Mouse (Mus musculus) heart, postnatal 36 days (tissue): ENCODE data around the gene Mark2. TPM values are rescaled to one million over a fixed set of nuclear protein-coding genes. Genes with fewer than 3 reads are reported as not detected.

Experiments used
- DNase-seq, 2 experiments: peaks; one replicate each; pipeline ENCODE4 v3.0.0; 2021 to 2022
- intact Hi-C: fragments of 180-260 bp; cut with DNase I; formaldehyde crosslinking; loops from one replicate; pipeline ENCODE4 v1.15.1; 2025
- total RNA-seq, 2 experiments: library from RNA; stranded (reverse); gene quantifications; 2 replicates each; pipeline ENCODE4 v1.2.3; 2021

Gene Mark2
- total RNA-seq, 2 experiments from 2014 or later = 42.8 to 51.2 TPM

- no peak for DNase-seq
- intact Hi-C loops = no loop called here
Observed at GRCm38 (mm10) chr19:7273486-7273885, 68.2 kb downstream of the Mark2 start.

GRCm38 (mm10) chr19:7269290-7270044 lies 72.2 kb downstream of the Mark2 start:
- intact Hi-C loops = loop anchor here (2.0 kb wide), 1 partner anchor 29 kb away; the partner anchor contains the start of gene Naa40
- DNase-seq = no peak

- intact Hi-C loops = loop anchor here (1.0 to 2.0 kb wide), 2 partner anchors 28 to 73 kb away; partner anchors contain the start of genes Mark2 and Naa40
- DNase-seq = peak; percentile 83
Observed at GRCm38 (mm10) chr19:7268722-7269090, 73.0 kb downstream of the Mark2 start.

DNA sequence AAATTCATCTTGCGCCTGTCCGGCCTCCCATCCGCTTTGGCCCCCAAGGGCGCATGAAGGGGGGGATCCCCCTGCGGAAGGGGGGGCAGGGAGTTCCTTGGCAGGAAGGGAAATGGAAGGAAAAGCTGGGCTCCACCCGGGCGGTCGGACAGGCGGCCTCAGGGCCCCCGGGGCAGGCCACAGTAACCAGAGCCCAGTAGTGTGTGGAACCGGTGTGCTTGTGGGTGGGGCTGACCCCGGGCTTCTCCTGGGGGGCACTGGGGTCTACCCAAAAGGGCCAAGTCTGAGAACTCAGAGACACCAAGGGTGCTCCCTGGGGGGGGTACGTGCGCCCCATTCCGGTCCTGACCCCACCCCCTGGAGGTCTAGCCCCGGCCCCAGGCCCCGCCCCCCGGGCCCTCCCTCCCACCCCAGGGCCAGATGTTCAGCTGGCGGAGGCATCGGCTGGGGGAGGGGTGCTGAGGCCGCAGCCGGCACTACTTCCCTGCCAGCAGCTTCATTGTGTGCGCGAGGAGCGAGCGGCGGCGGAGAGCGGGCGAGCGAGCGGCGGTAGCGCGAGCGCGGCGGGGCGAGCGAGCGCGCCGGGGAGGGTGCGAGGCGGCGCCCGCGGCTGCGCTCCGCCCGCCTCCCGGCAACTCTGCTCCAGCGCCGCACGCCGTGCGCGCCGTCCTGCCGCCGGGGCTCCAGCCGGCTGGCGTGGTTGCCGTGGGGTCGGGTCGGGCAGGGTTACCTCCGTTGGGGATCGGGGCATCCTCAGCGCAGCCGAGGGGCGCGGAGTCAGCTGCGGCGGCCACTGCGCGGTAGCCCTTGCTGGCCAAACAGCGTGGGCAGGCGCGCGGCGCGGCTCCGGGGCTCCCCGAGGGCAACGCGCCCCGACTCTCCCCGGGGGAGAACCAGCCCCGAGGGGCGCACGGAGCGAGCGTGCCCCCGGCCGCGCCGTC lies 73.6 kb downstream of the Mark2 start:
- intact Hi-C loops = loop anchor here (1.0 to 2.0 kb wide), 2 partner anchors 27 to 73 kb away; partner anchors contain the start of genes Mark2 and Naa40
- DNase-seq = peak; percentile 82 to 87

DNA sequence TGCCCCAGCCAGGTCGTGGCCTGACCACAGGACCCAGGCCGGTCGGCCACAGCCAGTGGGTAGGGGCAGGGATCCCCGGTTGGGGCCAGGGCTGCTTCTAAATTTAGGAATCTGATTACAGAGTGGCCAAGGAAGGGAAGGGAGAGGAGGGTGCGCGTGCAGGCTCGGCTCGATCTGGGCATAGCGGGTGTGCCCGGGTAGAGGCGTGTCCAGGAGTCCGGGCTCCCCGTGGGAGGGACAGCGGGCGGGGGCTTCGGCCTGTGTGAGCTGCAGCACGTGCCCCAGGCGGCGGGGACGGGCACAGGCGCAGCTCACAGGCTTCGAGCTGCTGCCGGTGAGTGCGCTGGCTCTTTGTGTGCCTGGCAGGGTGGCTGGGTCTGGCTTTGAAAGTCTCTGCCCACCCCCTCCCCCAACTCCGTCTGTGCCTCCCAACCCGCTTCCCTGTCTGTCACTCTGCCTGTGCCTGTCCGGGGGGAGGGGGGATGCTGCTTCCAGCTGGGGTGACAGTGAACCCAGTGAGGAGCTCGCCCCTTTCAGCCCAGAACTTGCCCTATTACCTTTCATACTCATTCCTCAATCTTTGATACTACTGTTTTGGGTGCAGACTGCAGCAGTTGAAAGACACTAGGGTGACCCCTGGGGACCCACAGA lies 74.4 kb downstream of the Mark2 start, which contains the start of gene Rcor2:
TSS of gene Rcor2 (plus strand) at position 235 of the 651 bp plus-strand sequence.
- intact Hi-C loops = no loop called here
- peak; percentile 70 to 78 for DNase-seq

DNA sequence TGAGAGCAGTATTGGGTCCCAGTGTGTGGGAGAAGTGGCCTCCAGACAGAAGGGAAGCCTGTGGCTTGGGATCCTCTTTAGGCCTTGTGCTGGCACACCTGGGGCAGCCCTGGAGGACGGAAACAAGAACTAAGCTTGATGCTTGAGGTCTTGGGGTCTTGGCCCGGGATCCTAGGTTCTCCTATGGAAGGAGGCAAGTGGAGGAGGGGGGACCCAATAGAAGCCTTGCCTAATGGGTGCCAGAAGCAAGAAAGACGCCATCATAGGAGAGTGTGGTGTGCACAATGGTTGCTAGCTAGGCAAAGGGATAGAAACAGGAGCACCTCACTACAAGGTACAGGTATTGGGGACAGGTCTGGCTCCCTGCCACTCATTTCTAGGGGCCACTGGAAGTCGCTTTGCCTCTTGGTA lies 75.2 kb downstream of the Mark2 start:
- intact Hi-C loops = no loop called here
- no peak for DNase-seq

DNA sequence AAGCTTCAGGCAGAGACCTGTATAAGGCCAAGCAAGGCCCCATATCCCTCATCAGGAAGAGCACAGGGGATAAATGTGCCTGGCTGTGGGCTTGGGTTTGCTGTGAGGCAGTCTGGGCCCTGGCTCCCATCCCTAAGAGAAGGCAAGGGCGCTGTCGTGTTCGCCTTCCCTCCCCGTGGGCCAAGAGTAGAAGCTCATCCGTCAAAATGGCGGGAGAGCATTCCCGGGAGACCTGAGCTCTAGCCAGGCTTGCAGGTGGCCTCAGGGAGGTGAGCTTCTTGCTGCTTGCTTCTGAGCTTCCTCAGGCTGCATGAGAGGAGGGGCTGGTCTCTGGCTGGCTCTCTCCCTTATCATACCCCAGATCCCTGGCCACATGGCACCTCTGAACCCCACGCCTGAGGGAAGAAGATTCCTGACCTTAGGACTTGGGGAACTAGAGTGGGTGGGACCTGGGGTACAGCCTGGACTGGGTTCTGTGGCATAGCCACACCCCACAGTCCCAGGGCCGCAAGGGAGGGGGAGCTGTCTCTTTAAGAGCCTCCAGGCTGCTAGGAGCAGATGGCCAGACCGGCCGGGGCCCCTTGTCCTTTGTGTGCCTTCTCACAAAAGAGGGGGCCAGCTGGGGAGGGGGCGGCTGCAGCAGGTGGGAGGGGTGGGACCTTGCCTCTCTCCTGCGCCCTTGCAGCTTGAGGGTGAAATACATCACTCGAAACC lies 76.0 kb downstream of the Mark2 start:
- DNase-seq = no peak
- intact Hi-C loops = loop anchor here (2.0 kb wide), 1 partner anchor 153 kb away; no protein-coding TSS in a partner anchor

- intact Hi-C loops = loop anchor here (1.0 to 2.0 kb wide), 3 partner anchors 80 to 171 kb away; no protein-coding TSS in a partner anchor
- DNase-seq = peak; percentile 40 to 59
Observed at GRCm38 (mm10) chr19:7264766-7265331, 76.8 kb downstream of the Mark2 start.

DNA sequence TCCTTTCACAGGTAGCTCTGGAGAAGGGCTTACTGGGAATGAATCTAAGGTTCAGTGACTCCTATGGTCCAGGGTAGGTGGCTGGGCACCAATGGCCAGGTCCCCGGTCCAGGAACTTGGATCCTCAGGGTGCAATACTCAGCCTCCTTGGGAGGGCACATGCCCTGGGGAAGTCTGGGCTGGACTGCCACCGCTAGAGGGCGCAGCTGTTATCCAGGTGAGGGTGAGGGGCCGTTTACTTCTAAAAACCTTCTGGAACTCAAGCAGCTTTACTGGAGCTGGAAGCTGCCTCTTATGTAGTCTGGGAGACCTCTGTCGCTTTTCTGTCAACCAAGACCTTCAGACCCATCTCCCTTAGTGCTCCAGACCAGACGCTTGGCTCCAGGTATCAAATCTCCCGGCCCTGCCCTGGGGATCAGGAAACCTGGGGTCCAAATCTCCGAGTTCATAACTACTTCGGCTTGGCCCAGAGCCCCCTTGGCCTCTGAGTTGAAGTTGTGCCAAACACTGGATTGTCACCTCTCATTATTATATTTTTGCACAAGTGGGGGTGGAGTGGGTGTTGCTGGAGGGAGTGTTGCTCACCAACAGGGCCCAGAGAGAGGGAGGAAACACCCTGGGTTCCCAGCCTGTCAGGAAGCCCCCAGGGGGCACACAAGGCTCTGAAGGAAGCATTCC lies 77.4 kb downstream of the Mark2 start:
- intact Hi-C loops = loop anchor here (1.0 to 2.0 kb wide), 3 partner anchors 81 to 172 kb away; no protein-coding TSS in a partner anchor
- peak; percentile 85 to 90 for DNase-seq

- intact Hi-C loops = loop anchor here (2.0 kb wide), 1 partner anchor 28 kb away; no protein-coding TSS in a partner anchor
Observed at GRCm38 (mm10) chr19:7262592-7262991, 79.1 kb downstream of the Mark2 start.

GRCm38 (mm10) chr19:7261964-7262363 lies 79.7 kb downstream of the Mark2 start:
- intact Hi-C loops = loop anchor here (2.0 kb wide), 1 partner anchor 27 kb away; no protein-coding TSS in a partner anchor

More at GRCm38 (mm10) chr19:7262592-7262991, 79.1 kb downstream of the Mark2 start:
- no peak for DNase-seq

DNA sequence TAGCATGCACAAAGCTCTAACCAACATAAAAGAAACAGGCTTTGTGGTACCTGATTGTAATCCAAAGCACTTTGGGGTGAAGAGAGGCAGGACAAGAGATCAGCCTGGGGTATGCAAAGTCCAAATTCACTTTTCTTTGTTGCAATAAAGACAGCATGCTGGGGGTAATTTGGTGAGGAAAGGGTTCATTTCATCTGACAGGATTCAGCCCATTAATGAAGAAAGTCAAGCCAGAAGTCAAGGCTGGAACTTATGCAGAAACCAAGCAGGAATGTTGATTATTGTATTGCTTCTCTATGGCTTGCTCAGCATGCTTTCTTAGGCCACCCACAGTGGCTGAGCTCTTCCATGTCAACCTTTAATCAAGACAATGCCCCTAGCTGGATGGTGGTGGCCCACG lies 80.2 kb downstream of the Mark2 start:
- no peak for DNase-seq
- intact Hi-C loops = no loop called here

More at GRCm38 (mm10) chr19:7261964-7262363, 79.7 kb downstream of the Mark2 start:
- DNase-seq = no peak

- intact Hi-C loops = no loop called here
- DNase-seq = no peak
Observed at GRCm38 (mm10) chr19:7257881-7258280, 83.8 kb downstream of the Mark2 start.

GRCm38 (mm10) chr19:7246021-7246420 lies 95.6 kb downstream of the Mark2 start:
- intact Hi-C loops = no loop called here
- DNase-seq = no peak

DNA sequence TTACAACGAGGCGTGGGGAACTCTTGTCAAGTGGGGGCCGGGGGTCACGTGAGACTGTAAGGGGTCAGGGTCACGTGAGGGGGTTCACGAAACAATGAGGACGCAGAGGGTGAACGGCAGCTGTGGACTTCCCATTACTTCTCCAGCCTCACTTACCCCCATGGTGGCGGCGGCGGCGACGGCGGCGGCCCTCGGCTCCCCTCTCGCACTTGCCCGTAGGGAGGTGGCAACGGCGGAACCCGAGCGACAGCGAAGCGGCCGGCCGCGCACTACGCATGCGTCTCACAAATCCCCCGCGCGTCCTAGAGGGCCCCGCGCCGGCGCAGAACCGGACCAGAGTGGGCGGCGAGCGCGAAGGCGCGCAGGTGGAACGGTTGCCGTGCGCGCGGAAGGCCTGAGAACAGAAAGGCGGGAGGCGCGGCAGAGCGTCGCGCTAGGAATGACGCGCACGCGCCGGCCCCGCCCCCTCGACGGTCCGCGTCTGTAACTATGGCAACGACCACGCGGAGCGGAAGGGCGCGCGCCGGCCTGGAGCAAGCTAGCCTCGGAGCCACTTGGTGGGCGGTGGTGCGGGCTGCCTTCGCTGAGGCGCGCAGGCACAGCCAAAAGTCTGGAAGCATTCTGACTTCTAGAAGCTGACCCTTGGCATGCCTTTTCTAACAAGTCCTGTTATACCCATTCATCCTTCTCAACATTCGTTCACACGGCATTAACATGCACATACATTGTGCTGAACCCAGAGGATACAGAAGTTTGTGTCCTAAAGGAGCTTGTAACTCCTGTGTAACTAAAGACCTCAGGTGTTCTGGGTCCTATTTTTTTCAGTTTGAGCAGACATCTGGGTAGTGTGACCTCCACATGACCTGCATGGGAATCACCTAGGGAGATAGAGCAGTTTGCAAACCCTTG lies 100.6 kb downstream of the Mark2 start, which contains the start of gene Naa40:
TSS of gene Naa40 (minus strand) at position 402 of the 909 bp plus-strand sequence.
- intact Hi-C loops = loop anchor here (2.0 kb wide), 3 partner anchors 28 to 176 kb away; partner anchors contain the start of genes 2700081O15Rik and Mark2
- peak; percentile 93 for DNase-seq

DNA sequence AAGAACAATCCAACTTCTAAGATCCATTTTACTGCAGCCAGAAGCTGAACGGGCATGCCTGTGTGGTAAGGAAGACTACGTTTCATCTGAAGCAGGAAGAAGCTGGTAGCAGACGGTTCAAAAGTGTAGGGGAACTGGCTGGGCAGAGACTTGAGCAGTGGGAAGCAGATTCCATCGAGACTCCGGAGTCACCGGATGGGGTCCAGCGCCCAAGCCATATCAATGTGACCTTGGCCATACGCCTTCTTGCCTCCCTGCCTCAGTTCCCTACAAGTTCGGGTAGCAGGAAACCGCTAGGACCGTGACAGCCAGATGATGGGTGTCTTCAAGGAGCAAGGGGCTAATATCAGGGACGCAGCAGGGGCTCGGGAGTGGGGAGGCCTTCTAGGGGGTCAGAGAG lies 101.4 kb downstream of the Mark2 start:
- intact Hi-C loops = loop anchor here (2.0 kb wide), 3 partner anchors 29 to 177 kb away; partner anchors contain the start of genes 2700081O15Rik and Mark2
- no peak for DNase-seq

DNA sequence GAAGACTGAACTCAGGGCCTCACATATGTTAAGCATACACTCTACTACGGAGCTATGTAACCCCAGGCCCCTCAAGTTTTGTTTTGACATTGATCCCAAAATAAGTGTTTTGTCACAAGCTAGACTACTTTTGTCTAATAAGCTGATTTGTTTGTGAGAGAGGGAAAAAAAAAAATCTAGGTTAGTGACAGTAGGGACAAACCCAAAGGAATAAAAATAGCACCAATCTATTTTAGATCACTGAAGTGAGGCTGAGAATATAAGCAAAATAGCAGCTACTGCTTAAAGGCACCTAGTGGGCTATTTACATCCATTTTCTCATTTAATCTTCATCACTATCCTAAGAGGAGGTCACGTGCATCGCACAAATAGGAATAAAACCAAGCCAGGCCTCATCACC lies 102.1 kb downstream of the Mark2 start:
- DNase-seq = no peak
- intact Hi-C loops = loop anchor here (10.0 kb wide), 1 partner anchor 375 kb away; the partner anchor contains the start of gene Hrasls5
